Mouse (Mus musculus) frontal cortex, postnatal 25 days (tissue): ENCODE results near the gene Cars2.
A peak's percentile ranks its signal among the peaks of the same experiment; 100 is the strongest.
"Not testable (repeated sequence)": the region's sequence is repeated elsewhere in the genome, so short reads cannot be mapped to it uniquely, and the experiment has no call there.

Source experiments
- DNase-seq, 2 experiments: peaks; one replicate each; pipeline ENCODE4 v3.0.0; 2022; ENCODE audit warnings: low spot score in 2 of 2

Gene Cars2

DNA sequence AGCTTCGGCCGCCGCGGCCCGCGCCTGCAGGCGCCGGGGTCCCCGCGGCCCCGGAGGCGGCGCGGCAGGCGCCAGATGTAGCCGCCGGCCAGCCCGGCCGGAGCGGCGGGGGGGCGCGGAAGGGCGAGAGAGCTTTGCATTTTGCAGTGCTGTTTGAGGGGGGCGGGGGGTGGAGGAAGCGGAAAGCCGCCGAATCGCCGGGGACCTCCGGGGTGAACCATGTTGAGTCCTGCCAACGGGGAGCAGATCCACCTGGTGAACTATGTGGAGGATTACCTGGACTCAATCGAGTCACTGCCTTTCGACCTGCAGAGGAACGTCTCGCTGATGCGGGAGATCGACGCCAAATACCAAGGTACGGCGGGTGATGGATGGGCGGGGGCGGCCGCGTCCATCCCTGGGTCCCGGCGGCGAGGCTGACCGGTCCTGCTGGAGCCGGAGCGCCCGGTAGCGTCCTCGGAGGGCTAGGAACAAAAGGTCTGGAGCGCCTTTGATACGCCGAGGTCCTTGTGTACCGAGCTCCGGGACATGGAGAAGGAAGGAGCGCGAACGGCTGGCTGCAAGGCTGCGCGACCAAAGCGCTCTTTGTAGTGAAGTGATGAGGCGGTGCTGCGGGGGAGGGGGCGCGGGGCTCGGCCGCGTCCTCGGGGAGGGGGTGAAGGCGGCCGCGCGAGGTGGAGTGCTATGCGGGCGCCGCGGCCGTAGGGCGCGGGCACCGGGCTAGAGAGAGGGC is 6.3 kb upstream of the Cars2 start:
- DNase-seq = peak; percentile 22 to 29

DNA sequence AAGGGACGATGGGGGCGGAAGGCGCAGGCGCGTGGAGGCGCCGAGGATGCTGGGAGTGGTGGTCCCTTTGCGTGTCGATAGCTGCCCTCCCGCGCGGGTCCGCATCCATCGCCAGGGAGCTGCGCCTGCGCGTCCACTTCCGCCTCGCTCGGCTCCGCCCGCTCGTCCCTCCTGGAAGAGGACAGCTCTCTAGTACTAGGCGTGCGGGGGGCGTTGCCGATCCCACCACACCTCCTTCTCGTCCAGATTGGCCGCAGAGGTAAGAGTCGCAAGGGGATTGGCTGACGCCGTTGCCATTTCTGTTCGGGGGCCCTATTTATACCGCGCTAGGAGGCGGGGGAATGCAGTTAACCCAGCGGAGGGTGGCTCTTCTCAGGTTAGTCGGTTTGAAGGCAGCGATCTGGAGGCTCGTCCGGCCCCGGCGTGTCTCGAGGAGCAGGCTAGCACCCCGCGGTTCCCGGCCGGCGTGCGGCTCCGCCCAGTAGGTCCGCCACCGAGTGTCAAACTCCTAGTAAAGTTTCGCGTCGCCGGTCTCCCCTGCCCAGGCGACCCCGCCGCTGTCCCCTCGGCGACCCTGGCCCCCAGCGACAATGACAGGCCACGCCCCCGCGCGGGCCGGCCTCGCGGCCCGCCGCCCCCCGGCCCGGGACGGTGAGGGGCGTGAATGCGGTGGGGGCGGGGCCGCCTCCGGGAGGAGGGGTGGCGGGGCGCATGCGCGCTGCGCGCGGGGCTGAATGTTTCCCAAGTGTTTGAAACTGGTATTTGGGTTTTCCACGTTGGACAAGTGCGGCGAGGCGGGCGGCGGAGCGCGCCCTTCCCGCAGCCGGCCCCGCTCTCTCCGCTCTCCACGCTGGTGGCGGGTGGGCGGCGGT is 5.4 kb upstream of the Cars2 start:
- DNase-seq = peak; percentile 95 to 99

DNA sequence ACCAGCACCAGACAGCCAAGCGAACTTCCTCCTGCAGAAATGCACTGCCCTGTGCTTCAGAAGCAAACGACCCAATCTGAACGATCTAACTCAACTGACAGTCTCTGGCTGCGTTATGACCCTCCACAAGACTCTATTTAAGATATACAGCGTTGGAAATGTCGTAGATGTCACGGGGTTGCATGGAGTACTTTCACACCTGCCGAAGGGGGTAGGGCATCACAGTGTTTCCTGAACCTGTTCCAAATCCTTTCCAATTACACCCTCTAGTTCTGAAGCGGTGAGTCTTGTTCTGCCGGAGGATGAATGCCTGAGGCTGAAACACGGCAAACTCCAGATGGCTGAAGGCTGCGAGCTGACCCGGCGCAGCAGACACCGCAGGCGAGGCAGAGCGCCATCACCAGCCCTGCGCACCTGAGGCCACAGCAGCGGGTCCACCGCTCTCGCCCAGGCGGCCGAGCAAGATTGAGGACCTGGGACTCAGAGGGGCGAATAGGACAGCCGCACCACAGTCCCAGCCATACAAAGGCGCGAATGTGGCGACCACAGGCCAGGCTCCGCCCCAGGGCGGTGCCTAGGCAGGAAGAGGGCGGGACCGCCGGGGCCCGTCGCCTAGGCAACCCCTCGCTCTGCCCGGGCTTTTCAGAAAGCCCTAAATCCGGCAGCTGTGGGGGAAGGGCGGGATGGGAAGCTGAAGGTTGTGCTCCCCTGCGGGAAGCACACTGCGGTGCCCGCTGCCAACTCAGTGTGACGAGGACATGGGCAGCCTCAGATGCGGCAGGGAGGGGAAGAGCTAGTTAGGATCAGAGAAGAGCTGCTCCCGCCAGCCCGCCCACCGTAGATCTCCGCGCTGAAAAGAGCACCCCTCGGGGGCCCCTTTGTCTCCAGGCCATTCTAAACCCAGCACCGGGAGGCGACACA is 4.5 kb upstream of the Cars2 start, which contains the start of gene Ing1:
TSS of gene Ing1 (plus strand) at position 773 of the 921 bp plus-strand sequence.
- DNase-seq = peak; percentile 87 to 89

DNA sequence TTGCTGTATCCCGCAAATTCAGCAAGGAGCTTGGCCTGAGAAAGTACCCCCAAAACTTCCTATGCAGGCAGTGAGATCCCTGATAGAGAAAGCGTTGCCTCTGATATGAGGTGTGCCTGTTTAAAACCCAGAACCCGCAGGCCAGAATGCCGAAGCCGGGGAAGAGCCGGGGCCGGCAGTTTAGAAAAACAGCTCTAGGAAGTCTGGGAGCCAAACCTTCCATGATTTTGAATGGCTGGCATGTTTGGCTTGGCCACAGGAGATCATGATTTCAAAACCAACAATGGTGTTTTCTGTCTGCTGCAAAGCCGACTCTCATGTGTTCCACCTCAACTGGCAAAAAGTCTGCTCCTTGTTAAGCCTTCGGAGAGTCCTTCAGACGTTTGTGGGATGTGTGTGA is 1.8 kb upstream of the Cars2 start:
- no peak for DNase-seq

DNA sequence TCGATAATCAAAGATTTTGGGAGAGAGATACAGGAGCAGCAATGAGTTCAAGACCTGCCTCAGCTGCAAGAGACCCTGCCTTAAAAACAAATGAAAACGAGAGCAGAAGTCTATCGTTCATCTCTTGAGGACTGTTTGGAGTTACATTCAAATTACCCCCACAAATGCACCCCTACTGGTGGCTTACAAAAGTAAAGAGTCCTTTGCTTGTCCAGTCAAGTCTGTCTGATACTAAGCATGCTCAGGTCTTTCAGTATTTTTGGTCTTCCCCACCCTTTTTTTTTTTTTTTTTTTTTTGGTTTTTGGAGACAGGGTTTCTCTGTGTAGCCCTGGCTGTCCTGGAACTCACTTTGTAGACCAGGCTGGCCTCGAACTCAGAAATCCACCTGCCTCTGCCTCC is 914 bp upstream of the Cars2 start:
- DNase-seq = not testable (repeated sequence)

DNA sequence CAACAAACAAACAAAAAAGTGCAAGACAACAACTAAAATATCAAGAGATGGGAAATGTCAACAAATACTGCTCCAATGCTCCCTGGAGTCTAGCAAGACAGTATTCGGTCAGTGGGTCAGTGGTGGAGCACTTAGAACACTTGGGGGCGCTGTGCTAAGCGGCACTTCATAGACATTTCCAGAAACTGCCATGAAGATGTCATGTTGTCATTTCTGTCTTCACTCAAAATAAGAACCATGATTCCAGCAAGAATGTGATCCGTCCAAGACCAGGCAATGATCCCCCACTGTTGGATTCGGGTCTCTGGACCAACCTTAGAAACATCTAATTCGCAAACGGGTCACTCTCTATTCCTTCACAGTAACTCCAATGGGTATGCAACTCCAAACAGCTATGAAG is 877 bp downstream of the Cars2 start:
- no peak for DNase-seq

DNA sequence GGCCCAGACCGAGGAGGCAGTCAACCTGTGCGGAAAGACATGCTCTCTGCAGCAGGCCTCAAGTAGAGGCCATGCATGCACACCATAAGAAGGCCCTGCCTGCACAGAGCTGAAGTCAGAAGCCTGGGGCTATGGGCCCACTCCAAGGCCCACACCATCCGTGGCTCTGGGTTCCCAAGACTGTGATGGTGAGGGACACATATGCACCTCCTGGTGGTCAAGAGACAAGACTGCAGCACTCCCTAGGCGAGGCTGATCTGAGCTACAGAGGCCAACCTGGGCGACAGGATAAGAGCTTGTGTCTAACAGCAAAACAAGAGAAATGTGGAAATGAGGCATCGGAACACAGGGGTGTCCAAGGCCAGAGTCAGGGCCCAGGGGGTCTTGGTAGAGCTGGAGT is 3.5 kb downstream of the Cars2 start:
- DNase-seq = no peak

DNA sequence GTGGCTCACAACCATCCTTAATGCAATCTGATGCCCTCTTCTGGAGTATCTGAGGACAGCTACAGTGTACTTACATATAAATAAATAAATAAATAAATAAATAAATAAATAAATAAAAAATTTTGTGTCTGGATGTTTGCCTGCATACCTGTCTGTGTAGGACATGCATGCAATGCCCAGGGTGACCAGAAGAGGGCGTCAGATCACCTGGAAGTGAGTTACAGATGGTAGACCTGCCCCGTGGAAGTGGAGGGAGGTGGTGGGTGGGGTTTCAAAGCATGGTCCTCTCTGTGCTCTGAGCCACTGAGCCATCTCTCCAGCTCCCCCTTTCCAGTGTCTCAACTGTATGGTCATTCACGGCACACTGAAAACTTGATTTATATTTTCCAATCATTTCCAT is 6.2 kb downstream of the Cars2 start:
- DNase-seq = peak; percentile 28 to 35

DNA sequence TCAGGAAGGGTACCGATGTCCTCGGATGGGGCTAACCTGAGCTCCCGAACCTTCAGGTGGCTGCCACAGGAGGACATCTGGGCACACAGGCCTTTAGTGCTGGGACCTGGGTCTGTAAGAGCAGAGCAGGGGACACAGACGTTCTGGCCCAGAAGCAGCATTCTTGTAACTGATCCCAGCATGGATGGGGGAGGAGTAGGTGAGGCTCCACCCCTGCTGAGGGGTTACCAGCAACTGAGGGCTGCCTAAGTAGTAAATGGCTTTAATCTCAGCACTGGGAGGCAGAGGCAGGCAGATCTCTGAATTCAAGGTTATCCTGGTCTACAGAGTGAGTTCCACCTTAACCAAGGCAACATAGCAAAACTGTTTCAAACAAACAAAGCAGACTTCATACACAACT is 7.7 kb downstream of the Cars2 start:
- no peak for DNase-seq

DNA sequence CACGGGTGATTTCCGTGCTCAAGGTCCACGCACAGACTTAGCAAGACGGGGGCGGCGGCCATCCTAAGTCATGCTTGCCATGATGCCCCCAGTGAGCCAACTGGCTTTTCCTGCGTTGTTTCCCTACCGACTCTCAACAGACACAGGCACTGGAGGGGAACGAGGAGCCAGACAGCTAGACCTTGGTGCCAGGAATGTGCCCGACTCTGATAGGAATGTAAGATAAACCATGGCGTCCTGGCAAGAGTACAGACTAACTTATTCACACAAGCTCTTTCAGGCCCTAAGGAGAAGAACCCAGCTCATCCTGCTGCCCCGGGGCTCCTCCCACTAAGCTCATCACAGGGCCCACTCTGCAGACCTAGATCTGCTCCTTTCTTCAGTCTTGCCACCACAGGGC is 8.6 kb downstream of the Cars2 start:
- DNase-seq = no peak

DNA sequence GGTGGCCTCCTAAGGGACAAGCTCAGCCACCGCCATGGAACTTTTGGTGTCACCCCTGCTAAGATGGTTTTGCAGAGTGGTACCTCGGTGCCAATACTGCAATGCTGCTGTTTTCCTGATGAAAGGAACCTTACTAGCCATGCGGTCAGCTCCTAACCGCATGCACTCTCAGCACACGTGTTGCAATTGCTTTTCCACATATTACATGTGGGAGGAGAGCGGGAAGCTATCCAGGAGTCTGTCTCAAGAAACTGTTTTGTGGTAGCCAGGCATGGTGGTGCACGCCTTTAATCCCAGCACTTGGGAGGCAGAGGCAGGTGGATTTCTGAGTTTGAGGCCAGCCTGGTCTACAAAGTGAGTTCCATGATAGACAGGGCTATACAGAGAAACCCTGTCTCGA is 10.4 kb downstream of the Cars2 start:
- no peak for DNase-seq

DNA sequence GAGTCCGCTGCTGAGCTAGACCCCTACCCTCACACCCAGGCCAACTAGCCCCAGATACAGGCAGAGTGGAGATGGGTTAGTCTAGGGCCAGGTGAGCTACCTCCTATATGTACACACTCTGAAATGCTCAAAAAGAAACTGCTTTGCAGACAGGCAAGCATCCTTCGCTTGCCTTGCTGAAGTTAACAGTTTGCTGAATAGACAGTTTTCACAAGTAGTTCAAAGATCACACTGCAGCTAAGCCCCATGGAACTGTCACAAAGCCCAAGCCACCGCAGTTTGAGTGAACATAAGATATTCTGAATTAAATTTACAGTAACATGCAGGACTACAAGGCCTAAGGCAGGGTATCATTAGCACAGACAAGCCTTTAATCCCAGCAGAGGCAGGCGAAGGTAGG is 11.5 kb downstream of the Cars2 start:
- no peak for DNase-seq

DNA sequence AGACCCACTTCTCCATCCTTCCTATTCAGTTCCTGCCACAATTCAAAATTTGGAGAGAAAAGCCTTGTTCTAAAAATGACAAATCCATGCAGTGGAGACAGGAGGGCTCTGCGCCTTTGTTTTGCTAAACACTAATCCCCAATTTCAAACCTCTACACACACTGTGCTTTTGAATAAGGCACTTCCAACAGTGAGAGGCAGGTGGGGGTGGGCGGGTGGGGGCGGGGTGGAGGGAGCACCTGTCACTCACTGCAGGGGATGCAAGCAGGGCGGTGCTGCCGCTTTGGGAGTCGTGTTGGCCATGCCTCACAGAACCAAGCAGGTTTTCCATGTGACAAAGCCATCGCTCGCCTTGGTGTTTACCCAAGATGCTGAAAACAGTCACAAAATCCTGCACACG is 16.1 kb downstream of the Cars2 start:
- DNase-seq = no peak

DNA sequence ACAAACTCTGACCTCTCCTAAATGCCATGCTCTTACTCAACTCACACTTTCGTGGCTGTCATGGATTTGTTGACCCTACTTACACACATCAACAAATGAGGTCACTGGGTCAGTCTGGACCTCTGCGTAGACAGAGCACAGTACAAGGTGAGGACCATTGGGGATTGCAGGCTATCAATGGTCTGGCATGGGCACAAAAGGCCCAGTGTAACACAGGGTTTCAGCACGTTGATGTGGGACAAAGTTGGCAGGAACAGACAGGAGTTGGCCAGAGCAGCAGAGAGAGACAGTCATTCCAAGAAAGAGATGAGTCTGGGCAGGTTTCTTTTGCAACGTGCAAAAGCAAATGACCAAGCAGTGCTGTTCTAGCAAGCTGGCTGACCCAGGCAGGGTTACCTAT is 19.7 kb downstream of the Cars2 start:
- DNase-seq = no peak

DNA sequence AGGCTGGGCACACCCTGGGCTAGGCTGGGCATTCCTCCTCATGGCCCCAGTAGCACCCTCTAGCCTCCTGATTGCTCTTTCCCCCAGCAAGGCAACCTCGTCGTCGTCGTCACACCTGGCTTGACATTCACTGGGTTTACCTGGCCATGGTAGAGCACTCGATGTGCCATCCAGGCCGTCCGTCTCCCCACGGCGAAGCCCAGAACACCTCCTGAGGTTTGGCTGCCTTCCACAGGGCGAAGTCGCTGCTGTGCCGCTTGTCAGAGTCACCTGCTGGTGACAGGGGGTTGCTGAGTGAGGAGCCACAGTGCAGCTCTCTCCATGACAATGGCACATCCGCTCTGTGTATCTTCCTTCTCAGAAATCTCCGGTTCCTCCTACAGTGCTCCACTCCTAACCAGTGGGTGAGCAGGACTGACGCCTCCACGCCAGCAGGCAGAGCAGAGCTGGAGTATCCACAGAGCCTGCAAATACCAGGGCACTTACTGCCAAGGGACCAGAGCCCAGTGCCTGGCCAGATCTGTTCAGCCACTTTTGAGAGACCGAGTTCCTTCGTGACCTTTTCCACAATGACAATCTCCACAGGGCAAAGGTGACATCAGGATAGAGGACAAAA is 20.3 kb downstream of the Cars2 start:
- DNase-seq = no peak

DNA sequence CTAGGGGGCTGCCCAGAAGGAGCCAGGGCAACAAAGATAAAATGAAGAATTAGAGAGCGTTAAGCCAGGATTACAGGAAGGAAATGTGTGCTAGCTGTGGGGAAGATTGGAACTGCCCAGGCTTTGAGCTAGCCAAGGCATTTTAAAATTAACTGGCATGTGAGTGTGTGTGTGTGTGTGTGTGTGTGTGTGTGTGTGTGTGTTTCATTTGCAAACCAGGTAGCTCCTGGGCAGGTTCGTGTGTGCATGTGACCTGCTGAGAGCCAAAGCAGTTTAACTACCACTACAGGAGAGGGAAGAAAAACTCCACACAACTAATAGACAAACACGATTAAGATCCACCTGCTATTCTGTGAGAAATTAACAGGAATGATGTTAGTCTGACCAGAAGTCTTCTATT is 27.3 kb downstream of the Cars2 start:
- no peak for DNase-seq

DNA sequence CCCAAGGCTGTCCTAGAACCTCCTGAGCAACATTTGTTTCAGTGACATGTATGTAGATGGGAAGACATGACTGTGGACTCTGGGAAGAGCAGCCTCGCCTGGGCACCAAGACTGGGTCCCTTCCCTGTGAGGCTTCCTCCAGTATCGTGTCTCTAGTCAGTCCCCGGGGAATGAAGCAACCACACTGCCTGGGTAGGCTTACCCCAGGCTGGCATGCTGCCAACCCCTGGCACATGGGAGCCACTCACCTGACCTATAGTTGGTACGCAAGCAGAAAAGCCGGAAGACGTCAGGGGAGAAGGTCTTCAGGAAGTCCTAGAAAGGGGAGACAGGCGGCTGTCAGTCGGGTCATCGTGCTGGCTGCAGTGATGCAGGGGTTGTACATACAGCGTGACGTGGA is 31.9 kb downstream of the Cars2 start:
- no peak for DNase-seq

DNA sequence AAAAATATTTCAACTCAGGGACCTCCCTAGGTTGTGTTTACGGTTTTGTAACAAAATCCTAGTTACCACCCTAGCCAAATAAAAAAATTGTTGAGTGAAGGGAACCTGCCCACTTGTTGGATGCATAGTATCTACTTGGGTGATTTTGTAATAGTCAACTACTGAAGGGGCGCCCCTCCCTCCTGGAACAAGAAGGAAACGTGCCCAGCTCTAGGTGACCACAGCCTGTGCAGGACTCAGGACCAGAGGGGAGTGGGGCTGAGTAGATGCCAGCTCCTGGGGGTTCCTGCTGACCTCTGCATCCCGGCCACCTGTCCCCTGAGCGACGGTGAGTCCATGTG is 32.6 kb downstream of the Cars2 start:
- DNase-seq = no peak

DNA sequence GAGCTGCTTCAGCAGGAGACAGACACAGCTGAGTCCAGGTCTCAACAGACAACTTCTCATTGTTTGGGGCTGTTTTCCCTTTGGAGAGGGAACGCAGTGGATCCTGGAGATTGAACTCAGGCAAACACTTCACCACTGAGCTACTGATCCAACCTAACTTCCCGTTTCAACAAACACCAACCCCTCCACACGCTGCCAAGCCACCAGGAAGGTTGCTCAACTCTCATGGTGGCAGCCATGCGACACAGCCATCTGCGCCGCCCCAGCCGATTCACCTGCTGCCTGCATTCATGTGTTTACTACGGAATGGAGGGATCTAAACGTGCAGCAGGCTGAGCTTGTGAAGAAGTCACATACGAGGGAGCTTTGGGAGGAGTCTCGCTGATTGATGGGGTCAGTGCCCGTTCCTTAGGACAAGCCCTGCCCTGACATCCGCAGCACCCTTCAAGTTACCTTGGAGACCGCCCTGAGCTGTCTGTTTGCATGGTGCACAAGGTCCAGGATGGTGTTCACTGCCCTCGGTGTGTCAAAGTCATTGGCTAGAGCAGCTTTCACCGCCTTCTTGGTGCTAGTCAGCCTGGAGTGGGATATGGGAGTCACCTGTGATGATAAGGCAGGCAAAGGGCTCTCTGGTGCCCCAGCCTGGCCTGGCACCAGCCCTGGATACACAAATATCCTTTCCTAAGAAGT is 33.1 kb downstream of the Cars2 start:
- DNase-seq = no peak

DNA sequence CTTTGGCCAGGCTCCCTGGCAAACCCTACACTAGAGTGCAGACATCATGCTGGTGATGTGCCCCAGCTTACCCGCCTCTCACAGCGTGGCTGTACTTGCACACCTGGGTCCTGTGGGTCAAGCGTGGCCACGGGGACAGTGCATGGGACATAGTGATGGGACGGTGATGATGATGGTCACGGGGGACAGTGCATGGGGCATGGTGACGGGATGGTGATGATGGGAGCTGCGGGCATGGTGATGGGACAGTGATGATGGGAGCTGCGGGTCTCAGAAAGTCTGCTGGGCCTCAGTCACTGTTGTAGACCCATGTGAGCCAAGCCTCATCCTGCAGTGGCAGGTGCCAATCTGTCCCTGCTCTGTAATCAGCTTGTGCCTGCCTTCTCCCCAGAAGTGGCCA is 34.3 kb downstream of the Cars2 start:
- no peak for DNase-seq

DNA sequence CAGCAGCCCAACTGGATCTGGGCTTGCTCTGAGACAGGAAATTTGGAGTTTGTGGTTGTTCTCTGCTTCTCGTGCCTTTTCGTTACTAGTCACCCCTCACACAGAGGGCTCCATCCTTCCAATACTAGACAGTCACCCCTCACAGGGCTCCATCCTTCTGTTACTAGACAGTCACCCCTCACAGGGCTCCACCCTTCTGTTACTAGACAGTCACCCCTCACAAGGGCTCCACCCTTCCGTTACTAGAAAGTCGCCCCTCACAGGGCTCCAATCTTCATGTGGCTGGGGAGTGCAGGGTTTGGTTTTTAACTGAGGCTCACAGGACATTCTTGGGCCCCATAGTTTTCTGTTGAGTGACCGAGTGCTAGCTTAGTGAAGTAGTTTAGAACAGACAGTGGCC is 37.3 kb downstream of the Cars2 start:
- no peak for DNase-seq
